Mouse (Mus musculus): Measurements from ENCODE around the gene Setd5. TPM values are rescaled to one million over a fixed set of nuclear protein-coding genes. Genes with fewer than 3 reads are reported as not detected.

Gene Setd5
- polyA plus RNA-seq, 1 experiment from 2014 or later, result 56.6 TPM

Other genes starting within 250 kb of the Setd5 start
- gene Srgap3, start 130.1 kb upstream of the Setd5 start, polyA plus RNA-seq (2015; fragmentation: Nextera tagmentation; extraction: Ambion mirVana), result 49.8 and 53.5 TPM in 2 replicates
- gene Thumpd3, start 31.1 kb upstream of the Setd5 start, polyA plus RNA-seq (2015; fragmentation: Nextera tagmentation; extraction: Ambion mirVana), result 57.0 and 59.0 TPM in 2 replicates
- 55.0 and 55.5 TPM in 2 replicates for gene Lhfpl4, start 118.0 kb downstream of the Setd5 start, polyA plus RNA-seq (2015; fragmentation: Nextera tagmentation; extraction: Ambion mirVana)
- gene Mtmr14, start 160.5 kb downstream of the Setd5 start, polyA plus RNA-seq (2015; fragmentation: Nextera tagmentation; extraction: Ambion mirVana), result 40.4 and 45.0 TPM in 2 replicates
- gene Cpne9, start 204.9 kb downstream of the Setd5 start, polyA plus RNA-seq (2015; fragmentation: Nextera tagmentation; extraction: Ambion mirVana), result 0.58 and 0.71 TPM in 2 replicates
- gene Brpf1, start 229.8 kb downstream of the Setd5 start, polyA plus RNA-seq (2015; fragmentation: Nextera tagmentation; extraction: Ambion mirVana), result 19.4 and 21.4 TPM in 2 replicates
- 9.5 and 9.9 TPM in 2 replicates for gene Ogg1, start 249.6 kb downstream of the Setd5 start, polyA plus RNA-seq (2015; fragmentation: Nextera tagmentation; extraction: Ambion mirVana)

Data from midbrain, embryonic 13.5 days (tissue).